Mouse (Mus musculus) heart, postnatal 10 days (tissue): Measurements from ENCODE around the gene Tedc2. TPM values are rescaled to one million over a fixed set of nuclear protein-coding genes. Genes with fewer than 3 reads are reported as not detected.
A peak's percentile ranks its signal among the peaks of the same experiment; 100 is the strongest.

ENCODE experiments used
- DNase-seq, 2 experiments: peaks; one replicate each; pipeline ENCODE4 v3.0.0; 2021
- intact Hi-C: fragments of 180-260 bp; cut with DNase I; formaldehyde crosslinking; loops from one replicate; pipeline ENCODE4 v1.15.1; 2025
- total RNA-seq, 2 experiments: library from RNA; stranded (reverse); gene quantifications; 2 replicates each; pipeline ENCODE4 v1.2.3; 2021

Tedc2 gene
- total RNA-seq, 2 experiments from 2014 or later, result 3.5 to 5.0 TPM

GRCm38 (mm10) chr17:24213186-24213585 is 7.5 kb downstream of the Tedc2 start:
- intact Hi-C loops, result no loop called here
- no peak for DNase-seq

GRCm38 (mm10) chr17:24212441-24213018 is 8.1 kb downstream of the Tedc2 start:
- no peak for DNase-seq
- intact Hi-C loops, result no loop called here

- peak; percentile 42 to 57 for DNase-seq
- intact Hi-C loops, result no loop called here
Measured at GRCm38 (mm10) chr17:24211631-24212440, 8.8 kb downstream of the Tedc2 start.

GRCm38 (mm10) chr17:24210591-24210990 is 10.1 kb downstream of the Tedc2 start:
- DNase-seq, result no peak
- intact Hi-C loops, result no loop called here

GRCm38 (mm10) chr17:24209916-24210240 is 10.8 kb downstream of the Tedc2 start:
- intact Hi-C loops, result no loop called here

DNA sequence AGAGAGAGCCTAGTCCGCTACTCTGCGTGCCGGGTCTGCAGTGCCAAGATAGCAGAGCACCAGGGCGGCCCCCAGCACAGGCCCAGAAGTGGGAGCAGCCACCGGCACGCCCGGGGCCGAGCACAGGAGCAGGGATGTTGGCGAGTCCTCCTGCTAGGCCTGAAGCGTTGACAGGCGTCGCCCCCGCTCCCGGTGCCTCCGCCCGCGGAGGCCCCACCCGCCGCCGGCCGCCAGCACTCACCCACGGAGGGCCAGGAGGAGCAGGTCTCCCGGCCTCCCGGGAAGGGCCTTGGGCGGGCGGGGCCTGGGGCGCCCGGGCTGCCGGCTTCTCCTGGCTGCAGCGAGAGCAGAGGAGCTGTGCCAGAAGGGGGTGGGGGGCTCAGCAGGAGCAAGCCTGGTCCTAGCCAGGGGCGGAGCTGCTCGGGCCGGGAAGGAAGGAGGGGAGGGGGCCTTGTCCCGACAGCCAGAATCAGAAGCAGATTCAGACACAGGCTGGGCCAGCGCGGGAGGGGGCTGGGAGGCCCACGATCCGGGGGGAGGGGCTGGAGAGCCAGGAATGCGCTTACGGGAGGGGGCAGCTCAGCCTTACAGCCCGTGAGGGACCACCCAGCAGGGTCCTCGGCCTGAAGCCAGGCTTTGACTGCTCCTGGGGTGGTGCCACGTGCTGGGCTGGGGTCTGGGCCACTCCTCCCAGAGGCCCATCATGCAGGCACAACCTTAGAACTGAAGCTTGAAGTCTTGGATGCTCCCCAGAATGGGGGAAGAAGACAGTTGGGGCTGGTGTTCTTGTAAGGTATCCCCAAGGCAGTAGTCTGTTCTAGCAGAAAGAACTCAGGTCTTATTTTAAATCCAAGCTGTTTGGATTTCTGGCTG is 11.4 kb downstream of the Tedc2 start, which contains the start of gene Ntn3:
Gene Ntn3 (minus strand): TSS at position 489 of the 873 bp plus-strand sequence.
- intact Hi-C loops, result no loop called here
- DNase-seq, result peak; percentile 56 to 57

More at GRCm38 (mm10) chr17:24209916-24210240, 10.8 kb downstream of the Tedc2 start:
- DNase-seq, result no peak

DNA sequence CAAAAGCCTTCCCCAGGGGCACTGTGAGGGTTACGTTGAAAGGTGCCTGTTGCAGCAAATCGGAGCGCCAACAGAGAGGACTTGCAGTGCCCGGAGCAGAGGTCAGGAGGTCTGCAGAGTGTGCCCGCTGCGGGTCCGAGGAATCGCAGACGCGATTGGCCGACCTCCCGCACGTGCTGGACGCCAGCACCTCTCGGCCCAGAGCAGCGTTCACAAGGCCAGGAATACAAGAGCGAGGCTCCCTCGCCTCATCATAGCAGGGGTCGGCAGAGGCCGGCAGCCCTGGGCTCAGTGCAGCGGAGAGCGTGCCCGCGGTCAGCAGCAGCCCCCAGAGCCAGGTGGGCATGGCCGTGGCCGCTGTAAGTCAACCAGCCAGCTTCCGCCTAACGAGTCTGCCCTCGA is 12.0 kb downstream of the Tedc2 start:
- intact Hi-C loops, result no loop called here
- DNase-seq, result peak in 1 of 2 experiments; percentile 56

DNA sequence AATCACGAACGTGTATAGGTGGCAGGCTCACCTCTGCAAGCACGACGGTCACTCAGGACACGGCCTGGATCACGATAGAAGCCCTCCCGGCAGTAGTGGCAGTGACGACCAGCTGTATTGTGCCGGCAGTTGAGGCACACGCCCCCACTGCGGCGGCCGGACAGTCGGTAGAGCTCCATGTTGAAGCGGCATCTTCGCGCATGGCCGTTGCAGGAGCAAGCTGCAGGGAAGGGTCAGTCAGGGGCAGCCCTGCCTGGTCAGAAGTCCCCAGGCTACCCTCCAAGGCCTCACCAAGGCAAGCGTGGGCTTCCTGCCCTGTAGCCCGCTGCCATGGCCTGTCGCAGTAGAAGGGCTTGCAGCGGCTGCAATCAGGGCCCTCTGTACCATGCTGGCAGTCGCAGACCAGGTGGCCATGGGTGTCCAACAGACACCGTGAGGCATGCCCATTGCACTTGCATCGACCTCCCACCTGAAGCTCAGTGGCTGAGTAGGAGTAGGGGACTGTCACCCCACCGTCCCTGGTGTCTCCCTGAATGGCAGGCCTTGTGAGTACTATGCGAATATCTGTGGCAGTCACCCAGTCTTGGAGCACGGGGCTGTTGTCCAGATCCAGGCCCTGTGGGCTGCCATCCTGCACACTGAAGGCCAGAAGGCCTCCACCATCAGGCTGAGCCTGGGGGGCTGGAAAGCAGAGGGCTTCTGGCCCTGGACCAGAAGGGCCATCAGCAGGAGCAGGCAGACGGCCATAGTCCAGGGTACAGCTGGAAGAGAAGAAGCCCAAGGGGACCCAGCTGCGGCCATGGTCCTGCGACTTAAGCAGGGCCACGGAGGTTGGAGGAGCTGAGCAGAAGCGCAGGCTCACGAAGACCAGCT is 12.6 kb downstream of the Tedc2 start:
- DNase-seq, result no peak
- intact Hi-C loops, result no loop called here

DNA sequence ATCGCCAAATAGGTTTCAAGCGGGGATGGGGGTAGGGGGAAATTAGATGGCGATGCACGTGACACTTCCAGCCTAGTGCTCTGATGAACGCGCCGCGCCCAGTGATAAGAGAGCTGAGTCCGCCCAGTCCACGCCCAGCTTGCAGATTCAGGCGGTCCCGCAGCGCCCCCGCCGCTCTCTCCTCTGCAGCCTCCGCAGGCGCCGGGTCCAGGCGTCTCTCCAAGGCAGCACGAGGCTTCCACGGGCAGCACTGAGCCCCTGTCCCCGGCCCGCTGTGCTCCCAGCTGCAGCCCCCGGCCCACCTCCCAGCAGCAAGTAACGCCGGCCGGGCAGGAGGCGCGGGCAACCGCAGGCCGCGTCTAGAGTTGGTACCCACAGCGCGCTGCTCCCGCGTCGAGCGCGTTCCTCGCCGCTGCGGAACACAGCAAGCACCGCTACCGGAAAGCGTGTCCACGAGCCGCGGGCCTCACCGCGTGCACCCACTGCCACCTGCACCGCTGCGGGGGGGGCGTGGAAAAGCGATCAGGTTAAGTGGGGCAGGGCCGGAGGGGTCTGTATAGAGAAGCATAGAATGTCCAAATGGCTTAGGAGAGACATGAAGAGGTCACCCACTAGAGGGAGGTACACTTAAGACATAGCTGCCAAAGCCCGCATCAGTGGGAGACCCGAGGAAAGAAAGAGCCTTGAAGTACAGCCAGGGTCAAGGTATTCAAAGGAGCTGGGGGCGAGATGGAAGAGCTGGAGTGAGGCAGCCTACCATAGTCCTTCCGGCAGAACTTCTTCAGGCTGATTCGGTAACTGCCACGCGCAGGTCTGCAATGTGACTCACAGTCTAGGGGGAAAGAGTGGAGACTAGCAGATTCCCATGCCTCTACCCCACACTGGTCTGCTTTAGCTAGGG is 13.9 kb downstream of the Tedc2 start:
- intact Hi-C loops, result no loop called here
- peak; percentile 48 to 56 for DNase-seq

DNA sequence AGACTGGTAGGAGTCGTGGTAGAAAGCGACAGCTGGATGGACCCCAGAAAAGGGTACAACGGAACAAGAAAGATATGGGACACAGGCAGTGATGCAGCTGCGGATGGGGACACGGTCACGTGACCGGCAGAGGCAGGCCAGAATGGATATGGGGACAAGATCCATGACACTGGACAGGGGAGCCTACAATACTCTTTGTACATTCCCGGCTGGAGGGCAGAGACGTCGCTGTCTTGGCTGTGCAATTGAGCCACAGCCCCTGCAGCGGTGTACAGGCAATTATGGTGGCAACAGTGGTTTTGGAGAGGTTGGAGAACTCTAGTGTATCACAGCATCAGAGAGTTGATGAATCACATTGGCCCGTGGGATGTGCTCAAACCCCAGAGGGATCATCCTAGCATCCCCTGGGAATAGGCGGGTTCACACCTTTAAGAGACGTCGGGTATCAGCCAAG is 14.7 kb downstream of the Tedc2 start:
- intact Hi-C loops, result no loop called here
- DNase-seq, result no peak

- intact Hi-C loops, result no loop called here
- DNase-seq, result peak; percentile 93 to 95
Measured at GRCm38 (mm10) chr17:24205284-24205888, 15.3 kb downstream of the Tedc2 start, which contains the start of gene Tbc1d24. TSS of gene Tbc1d24 (minus strand) at chr17:24205562.

DNA sequence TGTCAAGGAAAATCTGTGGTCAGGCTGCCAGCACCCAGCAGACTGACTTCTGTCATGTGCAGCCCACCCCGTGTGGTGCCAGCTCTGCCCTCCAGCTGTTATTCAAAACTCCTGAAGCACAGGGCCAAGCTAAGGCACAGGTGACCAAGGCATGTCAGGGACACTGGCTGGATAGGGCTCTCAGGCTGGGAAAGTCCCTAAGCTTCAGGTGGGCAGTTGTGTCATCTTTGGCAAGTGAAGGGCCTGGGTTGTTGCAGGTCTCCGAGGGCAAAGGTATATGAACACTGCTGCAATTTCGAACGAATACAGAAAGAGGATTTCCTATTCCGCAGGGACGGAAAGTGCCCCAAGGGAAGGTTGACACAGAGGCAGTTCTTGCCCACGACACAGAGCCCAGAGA is 15.8 kb downstream of the Tedc2 start:
- DNase-seq, result peak in 1 of 2 experiments; percentile 18
- intact Hi-C loops, result no loop called here

GRCm38 (mm10) chr17:24203611-24204534 is 16.8 kb downstream of the Tedc2 start:
- intact Hi-C loops, result no loop called here
- peak in 1 of 2 experiments; percentile 22 for DNase-seq

DNA sequence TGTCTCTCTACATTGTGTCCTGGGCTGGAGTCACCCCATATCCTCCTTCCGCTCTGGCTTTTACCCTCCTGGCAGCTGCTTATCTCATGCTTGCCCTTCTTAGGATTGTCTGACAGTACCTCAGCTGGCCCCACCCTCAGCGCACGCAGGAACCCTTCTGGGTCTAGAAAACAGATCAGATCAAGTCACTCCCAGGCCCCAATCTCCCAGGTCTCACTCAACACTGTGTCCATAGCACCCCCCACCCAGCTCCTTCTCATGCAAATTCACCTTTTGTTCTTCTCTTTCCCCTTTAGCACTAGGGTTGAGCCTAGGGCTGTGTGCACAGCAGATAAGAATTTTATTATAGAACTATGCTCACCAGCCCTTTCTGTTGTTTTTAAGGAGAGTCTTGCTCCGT is 17.6 kb downstream of the Tedc2 start:
- intact Hi-C loops, result no loop called here
- DNase-seq, result no peak

- intact Hi-C loops, result no loop called here
- no peak for DNase-seq
Measured at GRCm38 (mm10) chr17:24201092-24201491, 19.6 kb downstream of the Tedc2 start.

DNA sequence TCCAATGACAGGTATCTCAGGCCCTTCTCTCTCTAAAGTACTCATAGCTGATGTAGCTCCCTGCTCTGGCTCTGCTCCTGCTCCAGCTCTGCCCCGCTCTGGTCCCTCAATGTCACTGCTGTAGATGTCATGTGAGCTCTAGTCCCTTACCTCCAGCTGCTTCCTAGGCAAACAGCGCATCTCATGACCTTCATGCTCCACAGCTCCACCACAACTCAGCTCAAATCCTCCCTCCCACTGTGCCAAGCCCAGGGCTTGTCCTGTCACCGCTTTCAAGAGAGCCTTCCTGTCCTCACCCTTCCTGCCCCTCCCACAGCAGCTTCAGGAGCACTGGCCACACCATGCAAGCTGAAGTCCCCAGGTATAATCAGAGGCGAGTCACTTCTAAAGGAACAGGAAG is 20.9 kb downstream of the Tedc2 start:
- peak in 1 of 2 experiments; percentile 32 for DNase-seq

GRCm38 (mm10) chr17:24199252-24199651 is 21.4 kb downstream of the Tedc2 start:
- intact Hi-C loops, result no loop called here
- no peak for DNase-seq

More for the DNA sequence above, 20.9 kb downstream of the Tedc2 start:
- intact Hi-C loops, result no loop called here
